Mouse (Mus musculus) myocyte (in vitro differentiated cells): ENCODE data around the gene Ssbp3. TPM values are rescaled to one million over a fixed set of nuclear protein-coding genes. Genes with fewer than 3 reads are reported as not detected.

Experiments
- H3K27me3 ChIP-seq: one replicate; pipeline ENCODE4 v1.6.1; 2011; ENCODE audit not compliant: control insufficient read depth, insufficient read depth, insufficient read length
- H3K36me3 ChIP-seq: one replicate; pipeline ENCODE4 v1.6.1; 2011; ENCODE audit not compliant: control insufficient read depth, insufficient read depth
- H3K4me2 ChIP-seq: one replicate; pipeline ENCODE4 v1.6.1; 2011; ENCODE audit warnings: low read depth, control low read depth
- H3K4me3 ChIP-seq: one replicate; pipeline ENCODE4 v1.5.1; 2011; ENCODE audit warnings: mild to moderate bottlenecking, control low read depth, moderate library complexity
- H3K79me2 ChIP-seq: one replicate; pipeline ENCODE4 v1.6.1; 2011; ENCODE audit not compliant: control insufficient read depth, insufficient read depth
- H3ac ChIP-seq: one replicate; pipeline ENCODE4 v1.6.1; 2011; ENCODE audit not compliant: control insufficient read depth, insufficient read length
- CEBPB ChIP-seq: IDR thresholded peaks from 2 replicates; pipeline ENCODE4 v1.6.1; 2011; ENCODE audit warnings: mild to moderate bottlenecking, moderate library complexity; ENCODE audit not compliant: poor library complexity, insufficient read depth, severe bottlenecking
- E2F4 ChIP-seq: IDR thresholded peaks from one replicate; pipeline ENCODE4 v1.6.1; 2011; ENCODE audit warnings: mild to moderate bottlenecking, control low read depth, moderate library complexity; ENCODE audit not compliant: insufficient read depth
- MAX ChIP-seq: IDR thresholded peaks from one replicate; pipeline ENCODE4 v1.6.1; 2011; ENCODE audit warnings: low read depth, mild to moderate bottlenecking, control low read depth
- MYOD1 ChIP-seq, 3 experiments: IDR thresholded peaks; one replicate each; pipeline ENCODE4 v1.6.1; 2011; ENCODE audit warnings: control low read depth in 2 of 3, low read depth in 2 of 3, mild to moderate bottlenecking in 2 of 3, moderate library complexity in 1 of 3; ENCODE audit not compliant: insufficient read length in 2 of 3, control insufficient read depth in 1 of 3
- MYOG ChIP-seq, 3 experiments: IDR thresholded peaks; one replicate each; pipeline ENCODE4 v1.6.1; 2011; ENCODE audit warnings: control low read depth in 2 of 3, low read depth in 2 of 3, mild to moderate bottlenecking in 2 of 3; ENCODE audit not compliant: insufficient read length in 2 of 3, control insufficient read depth in 1 of 3, insufficient read depth in 1 of 3
- POLR2A ChIP-seq: IDR thresholded peaks from one replicate; pipeline ENCODE4 v1.6.1; 2011; ENCODE audit warnings: low read depth, mild to moderate bottlenecking, control low read depth, moderate library complexity; ENCODE audit not compliant: insufficient read length
- POLR2AphosphoS2 ChIP-seq: IDR thresholded peaks from one replicate; pipeline ENCODE4 v1.6.1; 2011; ENCODE audit warnings: low read depth, control low read depth; ENCODE audit not compliant: insufficient read length
- REST ChIP-seq: IDR thresholded peaks from one replicate; pipeline ENCODE4 v1.6.1; 2011; ENCODE audit warnings: mild to moderate bottlenecking, control low read depth, moderate library complexity; ENCODE audit not compliant: insufficient read depth, insufficient read length
- SRF ChIP-seq: IDR thresholded peaks from one replicate; pipeline ENCODE4 v1.6.1; 2011; ENCODE audit warnings: low read depth; ENCODE audit not compliant: control insufficient read depth, insufficient read length
- TCF12 ChIP-seq: IDR thresholded peaks from one replicate; pipeline ENCODE4 v1.6.1; 2011; ENCODE audit warnings: mild to moderate bottlenecking, control low read depth; ENCODE audit not compliant: poor library complexity, insufficient read depth, severe bottlenecking
- TCF3 ChIP-seq: IDR thresholded peaks from one replicate; pipeline ENCODE4 v1.6.1; 2011; ENCODE audit warnings: low read depth, control low read depth; ENCODE audit not compliant: insufficient read length
- USF1 ChIP-seq: IDR thresholded peaks from one replicate; pipeline ENCODE4 v1.6.1; 2011; ENCODE audit warnings: low read depth, mild to moderate bottlenecking, control low read depth, moderate library complexity
- polyA plus RNA-seq: library from polyadenylated mRNA; unstranded; fragments of >200 nt; fragmentation: generic; extraction: Trizol; gene quantifications from one replicate; pipeline ENCODE4 v1.2.1, GENCODE M21; 2012; ENCODE audit warnings: missing spikeins

Gene Ssbp3
- polyA plus RNA-seq, 1 experiment = 59.4 TPM

- Histone ChIP-seq H3K4me3 (no peak overlapping the region), H3K79me2 (peaks cover 54% of the 10 kb centered on the region), H3K27me3 (no peaks in the 10 kb centered on the region), H3K36me3 (no peaks in the 10 kb centered on the region), H3ac (no peak overlapping the region), H3K4me2 (no peak overlapping the region)
- TF ChIP-seq CEBPB (no peak), USF1 (no peak), TCF12 (no peak), POLR2AphosphoS2 (no peak), E2F4 (no peak), REST (no peak), SRF (no peak)
These were observed 71.0 kb downstream of the Ssbp3 start for GRCm38 (mm10) chr4:106981385-106982103.

GRCm38 (mm10) chr4:106982344-106983121, 72.0 kb downstream of the Ssbp3 start:
- H3ac ChIP-seq = no peak overlapping the region
- peaks cover 50% of the 10 kb centered on the region for H3K79me2 ChIP-seq
- no peaks in the 10 kb centered on the region for H3K27me3 ChIP-seq
- TF ChIP-seq CEBPB (no peak), MYOD1 (IDR thresholded peaks at IDR 0.05; ENCODE audit: control insufficient read depth in 1 of 3, insufficient read length in 2 of 3, low read depth in 2 of 3) (no peak), E2F4 (no peak), SRF (no peak), POLR2A (no peak), TCF12 (no peak), USF1 (no peak), REST (no peak), TCF3 (no peak), POLR2AphosphoS2 (no peak), MYOG (IDR thresholded peaks at IDR 0.05; ENCODE audit: control insufficient read depth in 1 of 3, insufficient read depth in 1 of 3, insufficient read length in 2 of 3, low read depth in 2 of 3) (no peak), MAX (no peak)
- no peak overlapping the region for H3K4me3 ChIP-seq
- H3K4me2 ChIP-seq = no peak overlapping the region
- H3K36me3 ChIP-seq = no peaks in the 10 kb centered on the region

- peaks cover 40% of the 10 kb centered on the region for H3K79me2 ChIP-seq
- H3K27me3 ChIP-seq = no peaks in the 10 kb centered on the region
- no peak overlapping the region for H3ac ChIP-seq
- TF ChIP-seq REST = no peak
- no peak for TF ChIP-seq MAX
- TF ChIP-seq SRF = no peak
- no peak for TF ChIP-seq USF1
- no peak for TF ChIP-seq POLR2A
- TF ChIP-seq MYOD1 (IDR thresholded peaks at IDR 0.05; ENCODE audit: control insufficient read depth in 1 of 3, insufficient read length in 2 of 3, low read depth in 2 of 3) = no peak
- TF ChIP-seq POLR2AphosphoS2 = no peak
- no peaks in the 10 kb centered on the region for H3K36me3 ChIP-seq
- H3K4me2 ChIP-seq = no peak overlapping the region
- H3K4me3 ChIP-seq = no peak overlapping the region
These were observed 73.5 kb downstream of the Ssbp3 start for GRCm38 (mm10) chr4:106983908-106984515.

- H3K79me2 ChIP-seq = peaks cover 38% of the 10 kb centered on the region
- H3K4me3 ChIP-seq = no peak overlapping the region
- no peak overlapping the region for H3K4me2 ChIP-seq
- H3K27me3 ChIP-seq = no peaks in the 10 kb centered on the region
- no peak overlapping the region for H3ac ChIP-seq
- TF ChIP-seq CEBPB (no peak), POLR2A (no peak), POLR2AphosphoS2 (no peak), MYOD1 (IDR thresholded peaks at IDR 0.05; ENCODE audit: control insufficient read depth in 1 of 3, insufficient read length in 2 of 3, low read depth in 2 of 3) (no peak), MYOG (IDR thresholded peaks at IDR 0.05; ENCODE audit: control insufficient read depth in 1 of 3, insufficient read depth in 1 of 3, insufficient read length in 2 of 3, low read depth in 2 of 3) (no peak), SRF (no peak), TCF12 (no peak), E2F4 (no peak), TCF3 (no peak), USF1 (no peak), REST (no peak), MAX (no peak)
- no peaks in the 10 kb centered on the region for H3K36me3 ChIP-seq
These were observed 74.8 kb downstream of the Ssbp3 start for GRCm38 (mm10) chr4:106985289-106985688.
